Mouse (Mus musculus) cortical plate, adult 2 months (tissue): ENCODE measurements around the gene Tifab. TPM values are rescaled to one million over a fixed set of nuclear protein-coding genes. Genes with fewer than 3 reads are reported as not detected.

Experiments used
- H3K27ac ChIP-seq: fragments of 200-500 bp; 2 replicates; pipeline ENCODE4 v1.5.1; 2012; ENCODE audit warnings: low read length, control low read depth, inconsistent platforms; ENCODE audit not compliant: insufficient read depth
- H3K4me1 ChIP-seq: fragments of 200-500 bp; 2 replicates; pipeline ENCODE4 v1.6.1; 2011; ENCODE audit warnings: low read length; ENCODE audit not compliant: control insufficient read depth, insufficient read depth
- H3K4me3 ChIP-seq: fragments of 200-500 bp; 2 replicates; pipeline ENCODE4 v1.5.1; 2011; ENCODE audit warnings: mild to moderate bottlenecking, low read length, control low read depth; ENCODE audit not compliant: insufficient read depth
- CTCF ChIP-seq: fragments of 200-500 bp; IDR thresholded peaks from 2 replicates; pipeline ENCODE4 v1.5.1; 2011; ENCODE audit warnings: mild to moderate bottlenecking, control low read depth, low read length; ENCODE audit not compliant: insufficient read depth; ENCODE audit errors: extremely low read depth
- POLR2A ChIP-seq: fragments of 200-500 bp; IDR thresholded peaks from 2 replicates; pipeline ENCODE4 v1.6.1; 2011; ENCODE audit warnings: mild to moderate bottlenecking, low read length, control low read depth; ENCODE audit not compliant: insufficient read depth; ENCODE audit errors: extremely low read depth
- polyA plus RNA-seq: library from polyadenylated mRNA; depleted of rRNA; stranded (reverse); fragments of >200 nt; gene quantifications from 2 replicates; pipeline ENCODE4 v1.2.3, GENCODE M21; 2012; rRNA removed

Gene Tifab
- 2.4 and 2.5 TPM in 2 replicates for polyA plus RNA-seq

DNA sequence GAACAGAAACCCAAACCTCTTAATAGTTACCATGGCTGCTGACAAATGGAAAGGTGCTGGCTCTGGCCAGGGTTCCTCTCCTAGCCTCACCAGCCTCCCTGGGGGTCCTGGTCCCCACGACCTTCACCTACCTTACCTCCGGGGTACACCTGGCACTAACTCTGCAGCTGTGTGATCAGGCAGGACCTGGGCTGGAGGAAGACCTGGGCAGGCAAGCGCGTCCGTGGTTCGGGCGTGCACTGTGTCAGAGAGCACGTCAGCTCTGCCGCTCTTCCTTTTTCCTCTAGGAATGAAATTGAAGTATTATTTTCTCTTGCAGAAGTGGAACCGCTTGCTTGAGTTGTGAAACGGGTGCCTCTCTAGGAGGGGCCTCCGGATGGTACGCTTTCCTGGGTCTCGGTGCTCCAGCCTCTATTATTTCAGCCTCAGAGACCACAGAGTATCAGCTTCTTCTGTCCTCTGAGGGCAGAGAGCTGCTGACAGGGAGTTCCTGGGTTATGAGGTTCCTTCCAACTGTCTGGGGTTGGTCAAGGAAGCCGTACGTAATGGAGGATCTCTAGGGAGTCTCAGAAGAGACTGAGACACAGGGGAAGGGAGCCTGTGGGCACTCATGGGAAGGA lies at the start of gene Tifab:
TSS of gene Tifab (minus strand) at position 470 of the 620 bp plus-strand sequence.
- peak within 1 kb of the TSS; percentile 22; the same call in 1 of the 2 replicates for H3K4me3 ChIP-seq
- no peak for TF ChIP-seq CTCF
- no peak for TF ChIP-seq POLR2A
- no peak within 1 kb of the TSS for H3K27ac ChIP-seq
- H3K4me1 ChIP-seq: no peaks in the 10 kb centered on the region

- no peaks in the 10 kb centered on the region for H3K4me1 ChIP-seq
- no peak overlapping the region for H3K4me3 ChIP-seq
- peak overlapping the region; percentile 5; the same call in 1 of the 2 replicates for H3K27ac ChIP-seq
- TF ChIP-seq CTCF (no peak), POLR2A (no peak)
These were observed 47.7 kb upstream of the Tifab start for GRCm38 (mm10) chr13:56226175-56226954.

- Histone ChIP-seq H3K4me1 (no peaks in the 10 kb centered on the region), H3K4me3 (no peak overlapping the region), H3K27ac (no peak overlapping the region)
- no peak for TF ChIP-seq POLR2A
- TF ChIP-seq CTCF: no peak
These were observed 44.9 kb upstream of the Tifab start for GRCm38 (mm10) chr13:56223625-56224024.

DNA sequence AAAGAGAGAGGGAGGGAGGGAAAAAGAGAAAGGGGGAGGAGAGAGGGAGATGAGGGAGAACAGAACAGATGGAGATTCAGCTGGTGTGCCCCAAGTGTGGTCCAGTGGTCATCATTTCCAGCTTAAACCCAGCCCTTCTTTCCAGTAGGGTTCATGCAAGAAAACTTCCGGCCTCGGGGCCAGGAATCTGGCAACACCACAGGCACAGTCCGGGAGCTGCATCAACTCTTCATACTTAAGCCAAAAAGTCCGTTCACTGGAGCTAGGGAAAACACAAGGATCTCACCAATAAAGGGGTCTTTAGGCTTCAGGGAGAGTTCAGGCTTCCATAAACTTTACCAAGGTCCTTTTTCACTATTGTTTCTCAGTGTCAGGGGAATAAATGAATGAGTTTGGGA lies 44.2 kb upstream of the Tifab start:
- no peak overlapping the region for H3K27ac ChIP-seq
- H3K4me1 ChIP-seq: no peaks in the 10 kb centered on the region
- no peak overlapping the region for H3K4me3 ChIP-seq
- TF ChIP-seq CTCF (no peak), POLR2A (no peak)

GRCm38 (mm10) chr13:56221995-56222848 lies 43.5 kb upstream of the Tifab start:
- Histone ChIP-seq H3K4me1 (no peaks in the 10 kb centered on the region), H3K4me3 (no peak overlapping the region), H3K27ac (0 out of 2 replicates have a peak overlapping the region, but pooled peaks have one; percentile 9)
- TF ChIP-seq POLR2A (no peak), CTCF (no peak)

DNA sequence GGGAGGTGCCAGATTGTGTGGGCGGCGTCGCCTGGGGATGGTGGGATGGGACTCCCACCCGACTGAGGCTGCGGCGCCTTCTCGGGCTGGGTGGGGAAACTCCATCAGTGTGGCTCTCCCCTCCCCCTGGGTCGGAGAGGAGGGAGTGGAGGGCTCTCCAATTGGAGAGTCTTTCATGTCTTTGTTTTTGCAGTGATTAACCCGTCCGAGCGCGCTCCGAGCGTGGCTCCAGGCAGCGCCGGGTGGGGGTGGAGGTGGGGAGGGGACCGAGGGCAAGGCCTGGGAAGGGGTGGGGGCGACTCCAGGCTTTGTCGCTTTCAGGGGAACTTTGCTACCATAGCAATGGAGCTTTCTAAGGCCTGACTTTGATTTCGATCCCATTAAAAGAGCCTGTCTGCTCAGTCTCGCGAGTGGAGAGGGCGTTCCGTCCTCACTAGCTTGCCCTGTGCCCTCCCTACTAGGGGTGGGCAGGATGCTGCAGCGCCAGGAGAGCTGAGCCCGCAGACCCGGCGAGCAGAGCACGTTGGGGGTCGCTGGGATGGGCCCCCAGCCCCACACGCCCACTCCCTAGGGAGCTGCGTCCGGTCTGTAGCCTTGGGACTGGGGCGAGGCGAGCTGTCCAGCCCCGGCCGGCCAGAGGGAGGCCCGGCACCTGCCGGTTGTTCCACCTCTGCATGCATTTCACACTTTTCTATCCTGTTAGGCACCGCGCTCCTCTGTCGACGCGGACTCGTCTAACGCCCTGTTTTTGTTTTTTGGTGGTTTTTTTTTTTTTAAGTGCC lies 42.6 kb upstream of the Tifab start:
- Histone ChIP-seq H3K4me3 (no peak overlapping the region), H3K27ac (peak overlapping the region; percentile 58; the same call in 1 of the 2 replicates), H3K4me1 (no peaks in the 10 kb centered on the region)
- TF ChIP-seq POLR2A (no peak), CTCF (no peak)

GRCm38 (mm10) chr13:56219254-56219653 lies 40.6 kb upstream of the Tifab start:
- no peaks in the 10 kb centered on the region for H3K4me1 ChIP-seq
- H3K4me3 ChIP-seq: no peak overlapping the region
- H3K27ac ChIP-seq: no peak overlapping the region
- TF ChIP-seq POLR2A: no peak
- no peak for TF ChIP-seq CTCF

DNA sequence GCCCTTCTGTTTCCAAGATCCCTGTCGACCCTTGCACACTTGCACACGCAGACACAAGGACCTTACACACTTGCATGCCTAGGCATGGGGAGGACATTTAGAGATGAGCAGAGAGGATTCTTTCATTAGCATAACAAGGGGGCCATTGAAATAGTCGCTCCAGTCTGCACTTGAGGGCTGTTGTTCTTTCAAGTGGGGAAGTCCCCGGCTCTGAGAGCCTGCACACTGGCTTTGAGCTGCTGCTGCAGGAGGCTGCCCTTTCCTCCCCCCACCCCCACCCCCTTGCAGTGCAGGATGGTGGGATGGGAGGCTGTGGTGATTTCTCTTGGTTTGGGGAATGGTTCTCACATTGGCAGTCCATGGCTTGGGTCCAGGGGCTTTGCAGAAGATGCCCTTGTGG lies 37.4 kb upstream of the Tifab start:
- TF ChIP-seq CTCF: no peak
- no peak for TF ChIP-seq POLR2A

DNA sequence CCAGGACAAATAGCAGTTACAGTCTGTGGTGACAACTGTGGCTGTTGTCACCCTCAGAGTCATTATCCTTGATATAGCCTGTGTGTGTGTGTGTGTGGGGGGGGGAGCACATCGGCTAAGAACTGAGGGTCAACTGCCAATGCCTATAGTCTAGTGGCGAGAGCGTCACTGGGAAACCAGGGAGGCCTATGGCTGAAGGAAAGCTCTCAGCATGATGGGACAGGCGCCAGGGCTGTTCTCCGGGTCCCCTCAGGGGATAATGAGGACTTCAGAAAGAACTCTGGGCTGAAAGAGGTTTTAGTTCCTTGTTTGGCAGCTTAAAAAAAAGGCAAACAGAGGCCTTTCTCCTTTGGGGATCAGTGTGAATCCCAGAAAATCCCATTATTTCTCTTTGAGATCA lies 35.9 kb upstream of the Tifab start:
- no peak overlapping the region for H3K4me3 ChIP-seq
- no peak overlapping the region for H3K27ac ChIP-seq
- H3K4me1 ChIP-seq: peaks cover 2% of the 10 kb centered on the region; the same call in 1 of the 2 replicates
- TF ChIP-seq POLR2A (no peak), CTCF (no peak)

More for the DNA sequence above, 37.4 kb upstream of the Tifab start:
- Histone ChIP-seq H3K4me3 (no peak overlapping the region), H3K4me1 (peaks cover 2% of the 10 kb centered on the region; the same call in 1 of the 2 replicates), H3K27ac (no peak overlapping the region)
